Comparison of ENCODE assay signal across 7 mouse cellular contexts in genomic region chrX:168122806-168123588, GRCm38 (mm10).
A peak's percentile ranks its signal among the peaks of the same experiment; 100 is the strongest.
DNase-seq lines count a peak whose midpoint lies in the region; ATAC-seq and TF ChIP-seq lines count a peak whose summit lies in the region.

No protein-coding gene starts in this region.

- H3K9ac ChIP-seq in forebrain, postnatal 0 days, result peak overlapping the region; percentile 57
- H3K9ac ChIP-seq in neural tube, embryonic 14.5 days (replicated peaks; ENCODE audit: low read depth, low read length), result peak overlapping the region; percentile 29

- H3K36me3 ChIP-seq in forebrain, postnatal 0 days (ENCODE audit: insufficient read depth), result no peaks in the 10 kb centered on the region
- no peaks in the 10 kb centered on the region for H3K36me3 ChIP-seq in neural tube, embryonic 14.5 days (ENCODE audit: control insufficient read depth, insufficient read depth, low read length)

- peak overlapping the region; percentile 70 for H3K27ac ChIP-seq in forebrain, postnatal 0 days (ENCODE audit: low read depth, low read length)
- no peak overlapping the region for H3K27ac ChIP-seq in neural tube, embryonic 14.5 days (ENCODE audit: low read depth, low read length)

- no peaks in the 10 kb centered on the region for H3K9me3 ChIP-seq in forebrain, postnatal 0 days (ENCODE audit: low read length)
- H3K9me3 ChIP-seq in neural tube, embryonic 14.5 days (ENCODE audit: control insufficient read depth, low read length), result no peaks in the 10 kb centered on the region

- TF ChIP-seq CTCF in forebrain, postnatal 0 days (IDR thresholded peaks at IDR 0.05; ENCODE audit: low read depth), result peak; percentile 37

- no peaks in the 10 kb centered on the region for H3K4me1 ChIP-seq in forebrain, postnatal 0 days (ENCODE audit: insufficient read depth)
- no peaks in the 10 kb centered on the region for H3K4me1 ChIP-seq in neural tube, embryonic 14.5 days (ENCODE audit: control insufficient read depth, insufficient read depth, low read length)

- peak; percentile 91 for ATAC-seq in forebrain, postnatal 0 days
- peak; percentile 91 for ATAC-seq in neural tube, embryonic 14.5 days (ENCODE audit: low read depth)
- no peak for ATAC-seq in erythroblast, adult 5-6 weeks (replicated peaks; ENCODE audit: low FRiP score, poor library complexity, severe bottlenecking)

- H3K27me3 ChIP-seq in forebrain, postnatal 0 days (ENCODE audit: insufficient read depth, low read length), result no peaks in the 10 kb centered on the region
- H3K27me3 ChIP-seq in neural tube, embryonic 14.5 days (ENCODE audit: control insufficient read depth, insufficient read depth, low read length), result peaks cover 11% of the 10 kb centered on the region

- H3K4me2 ChIP-seq in forebrain, postnatal 0 days (ENCODE audit: low read depth), result peak overlapping the region; percentile 56
- H3K4me2 ChIP-seq in neural tube, embryonic 14.5 days (ENCODE audit: low read depth, low read length), result peak overlapping the region; percentile 64

- peak; percentile 1 for DNase-seq in ovary, postnatal 14 days (ENCODE audit: low spot score)
- DNase-seq in ovary, adult 18-20 months (ENCODE audit: low spot score), result no peak
- DNase-seq in cerebellum, adult 8-10 months, result peak; percentile 18
- peak; percentile 61 for DNase-seq in forebrain, postnatal 0 days
- DNase-seq in layer of hippocampus, postnatal 36 days, result peak; percentile 32 to 36

- 26% methylated on average over 32 of the region's 42 CpGs for whole genome bisulfite sequencing in forebrain, postnatal 0 days
- 10% methylated on average over 32 of the region's 42 CpGs for WGBS in neural tube, embryonic 14.5 days

- peak overlapping the region; percentile 46 for H3K4me3 ChIP-seq in forebrain, postnatal 0 days (ENCODE audit: low read depth, low read length)
- H3K4me3 ChIP-seq in neural tube, embryonic 14.5 days (ENCODE audit: low read depth, low read length), result peak overlapping the region; percentile 38
